Mouse (Mus musculus) 3T3-L1 (cell line): ENCODE measurements at regions not wholly inside any gene's neighbourhood (a gene's known extent, or its start where the extent isn't known, plus 50 kb on each side); places are given as distances from the start of the nearest gene placed in this dataset.
A peak's percentile ranks its signal among the peaks of the same experiment; 100 is the strongest.

Experiments
- DNase-seq: peaks from one replicate; pipeline ENCODE4 v3.0.0-alpha.2; 2015; ENCODE audit warnings: low read depth, low spot score

DNA sequence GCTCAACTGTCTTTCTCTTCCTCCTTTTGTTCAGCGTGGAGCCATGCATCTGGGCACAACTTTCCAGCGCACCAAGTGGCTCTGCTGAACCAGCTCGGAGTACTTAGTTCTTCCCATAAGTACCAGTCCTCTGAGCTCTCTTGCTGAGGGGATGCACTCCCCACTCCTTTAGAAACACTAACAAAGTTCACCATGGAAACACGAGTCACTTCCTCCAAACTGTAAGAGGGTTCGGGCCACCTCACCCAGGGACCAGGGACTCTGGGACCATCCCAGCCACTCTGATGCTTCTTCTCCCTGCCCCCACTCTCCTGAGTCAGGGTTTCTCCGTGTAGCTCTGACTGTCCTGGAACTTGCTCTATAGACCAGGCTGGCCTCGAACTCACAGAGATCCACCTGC lies 107.0 kb upstream of the 1700021F07Rik start:
- no peak for DNase-seq

DNA sequence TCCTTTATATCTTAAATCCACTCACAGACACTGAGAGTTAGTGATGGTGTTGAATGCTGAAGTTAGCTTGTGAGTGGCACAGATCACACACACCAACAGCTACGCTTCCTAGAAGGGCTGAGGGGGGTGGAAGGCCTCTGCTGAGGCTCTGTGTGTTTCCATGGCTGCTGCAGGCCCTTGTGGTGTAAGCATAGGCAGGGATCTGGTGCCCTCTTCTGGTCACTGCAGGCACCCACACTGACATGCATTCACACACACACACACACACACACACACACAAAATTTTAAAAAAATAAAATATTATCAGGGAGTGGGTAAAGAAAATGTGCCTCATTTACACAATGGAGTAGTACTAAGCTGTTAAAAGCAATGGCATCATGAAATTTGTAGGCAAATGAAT lies 105.5 kb upstream of the 1700021F07Rik start:
- peak; percentile 27 for DNase-seq

DNA sequence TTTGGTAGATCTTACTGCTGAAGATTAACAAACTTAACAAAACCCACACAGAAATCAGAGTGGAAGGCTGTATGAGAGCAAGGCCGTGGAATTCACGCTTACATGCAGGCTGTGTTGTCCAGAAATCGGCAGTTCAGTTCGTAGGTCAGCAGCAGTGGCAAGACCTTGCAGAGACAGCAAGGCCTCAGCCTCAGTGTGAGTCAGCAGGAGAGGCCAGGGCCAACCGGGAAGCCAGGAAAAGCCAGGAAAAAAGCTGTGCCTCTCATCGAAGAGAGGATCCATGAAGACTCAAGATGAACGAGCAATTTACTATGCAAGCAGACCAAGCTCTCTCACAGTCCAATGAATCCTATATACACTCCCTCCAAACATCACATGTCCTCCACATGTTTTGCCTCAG lies 103.4 kb upstream of the 1700021F07Rik start:
- no peak for DNase-seq

DNA sequence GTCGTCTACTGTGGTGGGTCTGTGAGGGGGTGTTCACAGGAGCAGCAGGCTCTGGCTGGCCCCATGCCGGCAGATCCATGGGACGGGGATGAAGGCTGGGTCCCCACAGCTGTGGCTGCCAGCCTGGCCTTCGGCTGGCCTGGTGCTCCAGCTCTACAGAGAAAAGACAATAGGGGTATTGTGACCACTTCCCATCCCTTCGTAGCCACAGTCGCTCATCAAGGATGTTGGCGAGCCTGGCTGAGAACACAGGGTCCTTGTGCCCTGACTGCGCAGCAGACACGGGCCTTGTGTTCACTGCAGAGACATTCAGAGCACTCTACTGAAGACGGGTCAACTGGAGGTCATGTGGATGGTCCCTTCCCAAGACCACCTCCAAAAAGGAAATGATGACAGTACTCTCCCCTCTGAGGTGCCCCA lies 102.4 kb upstream of the 1700021F07Rik start:
- no peak for DNase-seq

DNA sequence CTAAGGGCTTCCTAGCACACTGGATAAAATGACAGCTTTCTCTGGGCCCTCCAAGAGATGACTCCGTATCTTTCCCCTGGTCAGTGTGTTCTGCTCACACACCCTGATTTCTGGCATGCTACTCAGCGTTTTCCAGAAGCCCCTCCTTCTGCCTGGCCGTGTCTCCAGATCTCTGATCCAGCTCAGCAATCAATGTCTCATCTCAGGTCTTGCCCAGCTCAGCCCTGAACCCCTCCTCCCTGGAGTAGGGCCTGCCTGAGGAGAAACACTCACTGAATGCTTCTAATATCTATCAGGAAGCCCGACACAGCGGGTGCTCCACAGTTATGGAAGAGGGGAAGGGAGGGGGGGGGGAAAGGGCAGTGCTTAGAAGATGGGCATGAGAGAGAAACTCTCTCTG lies 101.9 kb upstream of the 1700021F07Rik start:
- DNase-seq, result peak; percentile 8

DNA sequence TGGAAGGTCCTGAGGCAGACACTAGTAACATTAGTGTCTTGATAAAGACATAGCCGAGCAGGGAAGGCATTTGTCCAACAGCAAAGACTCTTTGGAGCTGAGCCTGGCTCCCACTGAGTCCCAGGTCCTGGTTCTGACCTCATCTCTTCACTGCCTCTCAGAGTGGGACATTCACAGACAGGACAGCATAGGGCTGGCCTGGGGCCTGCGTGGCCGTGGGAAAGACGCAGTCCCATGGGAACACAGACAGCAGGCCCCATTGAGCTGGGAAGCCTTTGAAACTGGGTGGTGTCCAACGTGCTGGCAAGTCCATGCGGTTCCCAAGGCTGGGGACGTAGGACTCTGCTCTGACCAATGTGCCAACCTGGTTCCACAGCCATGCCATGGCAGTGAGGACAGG lies 97.5 kb upstream of the 1700021F07Rik start:
- DNase-seq, result no peak

DNA sequence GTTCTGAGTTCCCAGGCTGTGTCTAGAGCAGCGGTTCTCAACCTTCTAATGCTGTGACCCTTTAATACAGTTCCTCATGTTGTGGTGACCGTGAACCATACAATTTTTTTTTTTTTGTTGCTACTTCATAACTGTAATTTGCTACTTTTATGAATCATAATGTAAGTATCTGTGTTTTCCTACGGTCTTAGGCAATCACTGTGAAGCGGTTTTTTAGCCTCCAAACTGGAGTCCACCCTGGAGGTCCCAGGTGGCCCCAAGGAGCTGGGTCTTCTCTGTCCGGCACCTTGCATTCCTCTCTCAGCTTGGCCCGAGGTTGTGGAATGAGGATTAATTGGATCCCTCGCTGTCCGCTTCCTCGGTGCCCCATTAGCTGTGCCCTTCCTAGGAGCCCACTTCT lies 96.6 kb upstream of the 1700021F07Rik start:
- DNase-seq, result no peak

DNA sequence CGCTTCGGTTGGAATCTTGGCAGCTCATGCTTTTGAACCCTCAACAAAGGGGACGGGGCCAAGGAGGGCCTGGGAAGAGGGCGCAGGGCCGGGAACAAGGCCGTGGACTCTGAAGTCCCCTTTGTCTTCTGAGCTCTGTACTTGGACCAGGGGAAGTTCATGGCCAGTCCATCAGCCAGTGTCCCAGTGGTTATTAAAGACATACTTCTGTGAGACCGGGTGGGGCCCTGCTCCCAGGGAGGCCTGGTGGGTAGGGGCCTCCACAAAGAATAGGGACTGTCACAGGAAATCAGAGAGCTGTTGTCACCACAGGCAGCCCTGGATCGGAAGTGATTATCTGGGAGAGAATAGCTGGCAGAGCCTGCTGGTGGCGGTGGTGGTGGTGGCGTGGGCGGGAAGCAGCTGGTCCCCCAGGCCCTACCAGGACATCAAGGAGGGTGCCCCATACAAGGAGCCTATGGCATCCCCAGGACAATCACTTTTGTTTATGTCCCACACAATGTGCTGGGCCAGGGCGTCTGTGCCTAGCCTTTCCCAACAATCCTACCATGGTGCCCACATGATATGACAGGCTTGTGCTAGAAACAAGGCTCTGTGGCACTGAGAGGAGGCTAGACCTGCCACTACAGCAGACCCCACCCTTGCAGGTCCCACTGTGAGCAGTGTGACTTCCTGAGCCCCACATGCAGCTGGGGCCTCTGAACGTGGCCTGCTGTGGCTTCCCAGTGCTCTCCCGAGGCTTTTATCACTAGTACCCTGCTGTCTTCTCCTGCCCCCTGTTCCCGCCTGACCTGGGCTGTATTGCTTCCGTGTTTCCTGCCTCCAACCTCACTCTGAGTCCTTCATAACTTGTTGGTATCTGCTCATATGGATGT lies 96.0 kb upstream of the 1700021F07Rik start:
- DNase-seq, result no peak

DNA sequence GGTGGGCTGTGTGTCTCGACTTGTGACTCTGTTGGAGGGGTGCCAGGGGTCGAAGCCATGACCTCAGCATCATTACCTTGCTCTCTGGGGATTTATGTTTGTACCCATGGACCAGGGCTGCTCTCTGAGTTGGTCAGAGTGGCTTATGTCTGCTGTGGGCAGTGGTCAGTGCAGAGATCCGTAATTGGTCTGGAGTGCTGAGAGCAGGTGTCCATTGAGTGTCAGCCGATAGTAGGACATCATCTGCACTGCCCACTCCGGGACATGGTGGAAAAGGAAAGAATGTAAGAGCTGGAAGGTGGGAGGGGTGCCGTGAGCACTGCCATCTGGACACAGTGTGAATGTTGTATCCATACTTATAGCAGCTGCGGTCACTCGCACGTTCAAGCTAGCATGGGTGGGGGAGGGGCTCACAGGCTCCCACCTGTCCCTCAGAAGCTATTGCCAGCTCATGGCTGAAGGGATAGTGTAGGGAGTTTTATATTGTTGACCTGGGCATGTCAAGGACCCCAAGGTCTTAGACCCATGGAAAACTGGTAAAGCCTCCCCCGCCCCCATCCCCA lies 94.4 kb upstream of the 1700021F07Rik start:
- DNase-seq, result no peak

DNA sequence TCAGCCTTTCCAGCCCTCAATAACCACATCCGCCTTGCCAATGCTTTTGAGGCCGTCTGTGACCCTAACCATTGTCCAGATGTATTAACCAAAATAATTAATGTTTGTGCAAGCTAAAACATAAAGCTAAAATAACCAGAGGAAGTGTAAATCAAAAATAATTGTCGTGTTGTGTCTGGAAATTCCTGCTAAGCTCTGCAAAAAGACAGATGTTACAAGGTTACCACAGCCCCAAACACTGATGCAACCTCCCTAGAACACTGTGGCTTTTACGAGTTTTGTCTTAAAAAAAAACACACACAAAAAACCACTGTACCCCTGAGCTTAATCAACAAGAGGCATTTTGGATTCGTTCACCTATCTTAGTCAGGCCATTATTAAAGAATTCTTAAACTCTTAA lies 90.5 kb upstream of the 1700021F07Rik start:
- no peak for DNase-seq

DNA sequence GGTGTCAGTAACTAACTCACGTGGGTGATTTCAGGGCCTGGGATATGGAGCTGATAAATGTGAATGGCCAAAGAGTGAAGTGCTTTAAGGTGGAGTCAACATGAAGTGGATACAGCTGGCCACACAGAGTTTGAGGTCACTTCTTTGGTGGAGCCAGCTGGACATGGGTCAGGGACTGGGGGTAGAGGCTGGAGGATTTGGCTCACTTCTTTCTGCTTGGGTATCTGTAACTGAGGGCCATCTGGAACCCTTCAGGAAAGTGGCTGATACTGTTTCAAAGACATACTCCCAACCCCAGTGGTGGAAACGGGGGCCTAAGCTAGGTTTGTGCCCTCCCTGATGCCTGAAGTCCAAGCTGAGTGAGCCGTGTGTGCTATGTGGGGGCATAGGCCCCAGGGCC lies 90.1 kb upstream of the 1700021F07Rik start:
- peak; percentile 27 for DNase-seq

DNA sequence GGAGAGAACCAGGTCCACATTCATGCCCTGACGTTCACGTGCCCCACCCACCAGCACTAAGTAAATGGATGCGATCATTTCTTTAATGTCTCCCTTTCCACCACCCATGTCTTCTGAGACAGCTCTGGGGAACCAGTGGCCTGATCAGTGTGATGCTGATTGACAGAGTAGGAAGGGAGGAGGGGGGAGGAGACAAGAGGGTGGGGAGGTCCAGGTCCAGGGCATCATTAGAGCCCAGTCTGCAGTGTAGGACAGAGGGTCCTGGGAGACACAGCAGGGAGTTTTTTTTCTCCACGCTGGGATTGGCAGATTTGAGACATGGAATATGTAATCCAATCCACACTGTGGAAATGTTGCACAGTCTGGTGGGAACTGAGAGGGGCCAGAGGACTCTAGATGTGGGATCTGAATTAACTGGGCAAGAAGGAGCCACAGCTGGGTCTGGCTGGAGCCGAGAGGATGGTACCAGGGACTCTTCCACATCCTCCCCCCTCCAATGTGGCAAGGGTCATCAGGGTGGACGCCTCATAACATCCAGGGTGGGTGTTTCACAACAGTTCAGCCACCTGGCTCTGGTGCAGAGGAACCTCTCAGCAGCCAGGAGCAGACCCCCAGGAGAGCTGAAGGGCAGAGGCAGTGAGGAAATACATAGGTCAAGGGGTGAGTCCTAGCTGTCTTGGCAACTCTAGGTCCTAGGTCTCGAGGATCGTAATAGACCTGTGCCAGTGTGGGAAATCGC lies 89.3 kb upstream of the 1700021F07Rik start:
- DNase-seq, result no peak

DNA sequence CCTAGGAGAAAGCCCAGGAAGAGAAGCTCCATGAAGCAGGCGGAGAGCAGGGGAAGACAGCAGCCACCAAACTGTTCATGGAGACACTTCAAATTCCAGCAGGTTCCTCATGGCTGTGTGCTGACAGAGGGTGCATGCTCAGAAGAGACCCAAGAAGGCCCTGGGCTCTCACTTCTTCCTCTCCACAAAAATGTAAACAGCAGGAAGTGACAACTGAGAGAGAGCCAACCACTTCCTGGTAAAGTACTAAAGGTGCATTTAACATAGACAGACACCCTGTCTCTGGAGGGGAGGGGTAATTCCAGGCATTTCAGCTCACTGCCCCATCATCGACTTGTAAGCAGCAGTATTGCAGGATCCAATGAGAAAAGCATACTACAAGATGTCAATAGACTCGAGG lies 85.8 kb upstream of the 1700021F07Rik start:
- no peak for DNase-seq

DNA sequence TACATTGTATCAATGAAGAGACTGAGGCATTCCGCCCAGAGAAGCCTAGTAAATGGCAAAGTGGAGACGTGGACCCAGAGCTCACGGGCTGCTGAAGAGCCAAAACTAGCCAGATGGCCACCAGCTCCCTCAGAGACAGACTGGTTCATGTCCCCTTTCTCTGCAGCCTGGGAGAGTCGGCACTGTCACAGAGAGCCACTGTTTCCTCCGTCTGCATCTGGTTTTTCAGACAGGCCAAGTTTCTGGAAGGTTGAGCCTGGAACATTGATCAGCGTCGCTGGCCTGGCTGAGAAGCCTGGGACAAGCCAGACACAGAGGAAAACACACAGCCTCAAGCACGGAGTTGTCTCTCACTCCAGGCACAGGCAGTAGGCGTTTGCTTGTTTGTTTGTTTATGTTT lies 83.4 kb upstream of the 1700021F07Rik start:
- DNase-seq, result no peak

DNA sequence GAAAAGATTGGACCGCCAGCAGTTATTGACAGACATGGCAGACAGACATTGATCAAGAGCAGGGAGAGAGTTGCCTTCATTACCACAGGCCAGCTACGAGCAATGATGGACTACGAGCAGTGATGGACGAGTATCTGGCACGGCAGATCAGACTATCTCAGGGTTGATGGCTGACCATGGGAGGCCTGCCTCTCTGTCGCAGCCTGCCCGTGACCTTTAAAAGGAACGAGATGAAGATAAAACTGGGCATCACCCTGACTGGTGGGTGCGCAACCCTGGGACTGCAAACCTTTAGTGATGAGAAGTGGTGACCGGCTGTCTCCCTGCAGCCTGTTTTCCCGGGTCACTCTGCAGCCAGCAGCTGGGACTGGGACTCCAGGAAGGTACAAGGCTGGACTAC lies 80.3 kb upstream of the 1700021F07Rik start:
- no peak for DNase-seq

DNA sequence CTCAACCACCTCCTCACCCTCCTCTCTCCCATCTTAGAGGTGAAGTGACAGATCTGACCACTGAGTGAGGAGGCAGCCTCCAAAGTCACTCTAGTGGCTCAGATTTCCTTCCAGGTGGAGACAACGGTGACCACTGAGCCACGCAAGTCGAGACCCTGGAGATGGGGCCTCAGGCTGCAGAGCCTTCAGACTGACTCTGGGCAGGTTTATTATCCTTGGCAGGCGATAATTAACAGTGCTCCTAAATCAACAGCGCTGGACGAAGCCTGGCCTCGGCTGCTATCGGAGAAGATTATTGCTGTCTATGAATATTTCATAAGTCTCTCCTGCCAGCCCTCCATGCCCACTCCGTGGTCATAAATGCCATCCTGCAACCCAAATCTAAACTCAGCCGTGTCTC lies 79.1 kb upstream of the 1700021F07Rik start:
- no peak for DNase-seq

DNA sequence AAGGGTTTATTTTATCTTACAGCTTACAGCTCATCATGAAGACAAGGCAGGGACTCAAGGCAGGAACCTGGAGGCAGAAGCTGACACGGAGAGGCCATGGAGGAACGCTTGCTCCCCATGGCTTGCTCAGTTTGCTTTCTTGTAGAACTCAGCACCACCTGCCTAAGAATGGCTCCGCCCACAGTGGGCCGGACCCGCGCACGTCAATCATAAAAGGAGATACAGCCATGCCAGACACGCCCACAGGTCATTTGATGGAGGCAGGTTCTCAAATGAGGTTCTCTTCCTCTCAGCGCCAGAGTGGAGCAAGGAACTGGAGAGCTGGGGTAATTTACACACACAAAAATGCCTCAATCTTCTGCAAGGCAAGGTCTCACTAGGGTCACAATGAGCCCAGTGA lies 78.0 kb upstream of the 1700021F07Rik start:
- DNase-seq, result no peak

DNA sequence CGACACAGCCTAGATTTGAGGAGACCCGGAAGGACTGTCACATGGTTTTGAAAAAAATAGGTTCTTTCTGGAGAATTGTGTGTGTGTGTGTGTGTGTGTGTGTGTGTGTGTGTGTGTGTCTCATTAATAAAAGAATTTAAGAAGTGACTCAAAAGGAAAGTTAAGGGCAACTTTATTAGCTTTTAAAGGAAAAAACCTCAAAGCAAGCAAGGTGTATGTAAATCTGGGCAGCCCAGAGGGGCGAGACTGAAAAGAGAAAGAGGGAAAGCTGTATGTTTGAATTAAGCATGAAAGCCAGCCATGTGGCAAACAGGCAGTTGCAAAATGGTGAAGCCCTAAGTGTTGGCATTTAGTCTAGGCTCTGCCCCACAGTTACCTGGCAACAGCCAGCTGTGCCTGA lies 77.3 kb upstream of the 1700021F07Rik start:
- no peak for DNase-seq

DNA sequence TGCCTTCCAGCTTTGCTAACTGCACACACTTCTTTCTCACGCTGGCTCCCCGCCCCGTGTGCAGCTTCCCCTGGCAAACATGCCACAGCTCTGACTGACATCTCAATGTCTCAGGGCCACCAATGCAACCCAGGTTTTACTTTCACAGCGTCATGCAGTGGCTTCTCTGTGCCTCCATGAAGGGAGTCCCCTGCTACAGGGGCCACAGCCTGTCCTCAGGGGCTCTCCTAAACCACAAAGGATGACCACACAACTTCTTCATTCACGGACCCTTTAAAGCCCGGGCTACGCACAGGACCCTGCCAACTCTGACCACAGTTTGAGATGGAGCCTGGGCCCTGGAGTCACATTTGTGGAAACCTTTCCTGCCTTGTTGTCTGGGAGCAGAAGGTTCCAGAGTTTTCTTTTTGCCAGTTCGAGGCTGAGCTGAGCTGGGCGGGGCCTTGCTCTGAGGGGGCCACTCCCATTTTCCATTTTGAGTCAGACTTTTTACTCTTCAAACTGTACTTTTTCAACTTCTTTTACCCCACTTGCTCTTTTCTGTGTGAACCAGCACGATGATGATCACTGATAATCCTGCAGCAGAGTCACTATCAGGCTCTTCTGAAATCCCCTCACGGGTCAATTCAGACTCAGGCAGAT lies 73.7 kb upstream of the 1700021F07Rik start:
- DNase-seq, result peak; percentile 27

DNA sequence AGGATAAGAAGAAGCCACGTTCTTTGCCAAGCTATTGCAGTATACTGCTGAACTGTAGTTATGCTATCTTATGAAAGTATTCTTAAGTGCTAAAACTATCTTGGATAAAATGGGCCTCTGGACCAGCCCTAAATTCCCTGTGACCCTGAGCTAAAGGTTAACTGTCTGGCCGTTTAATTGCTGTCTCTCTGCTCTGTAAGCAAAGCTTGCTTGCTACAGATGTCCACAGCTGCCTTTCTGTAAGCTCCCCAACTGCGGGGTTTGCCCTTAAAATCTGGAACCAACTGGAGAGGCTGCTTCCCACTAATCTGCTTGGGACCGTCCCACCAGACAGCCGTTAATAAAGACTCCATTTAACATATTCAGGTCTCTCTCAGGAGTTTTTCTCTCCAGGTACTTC lies 73.2 kb upstream of the 1700021F07Rik start:
- no peak for DNase-seq

DNA sequence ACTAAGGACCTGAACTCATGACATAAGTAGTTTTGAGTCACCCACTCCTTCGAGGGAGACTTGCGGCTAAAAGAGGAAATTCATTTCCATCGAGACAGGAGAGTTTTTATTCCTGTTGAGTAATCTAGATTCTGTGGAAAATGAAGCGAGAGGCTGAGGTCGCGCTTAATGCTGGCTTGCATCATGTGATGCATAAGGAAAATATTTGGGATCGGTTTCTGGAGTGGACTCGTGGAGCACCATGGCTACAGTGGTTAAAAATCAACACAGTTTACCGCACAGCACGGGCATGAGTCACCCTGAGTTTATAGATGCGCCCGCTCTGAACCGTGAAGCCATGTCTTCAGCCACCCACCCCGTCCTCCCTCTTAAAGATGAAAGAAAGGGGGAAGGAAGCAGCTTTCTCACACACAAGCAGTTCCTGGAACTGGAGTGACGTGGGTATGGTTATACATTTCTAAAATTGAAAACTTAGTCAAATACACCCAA lies 70.3 kb upstream of the 1700021F07Rik start:
- DNase-seq, result peak; percentile 96

DNA sequence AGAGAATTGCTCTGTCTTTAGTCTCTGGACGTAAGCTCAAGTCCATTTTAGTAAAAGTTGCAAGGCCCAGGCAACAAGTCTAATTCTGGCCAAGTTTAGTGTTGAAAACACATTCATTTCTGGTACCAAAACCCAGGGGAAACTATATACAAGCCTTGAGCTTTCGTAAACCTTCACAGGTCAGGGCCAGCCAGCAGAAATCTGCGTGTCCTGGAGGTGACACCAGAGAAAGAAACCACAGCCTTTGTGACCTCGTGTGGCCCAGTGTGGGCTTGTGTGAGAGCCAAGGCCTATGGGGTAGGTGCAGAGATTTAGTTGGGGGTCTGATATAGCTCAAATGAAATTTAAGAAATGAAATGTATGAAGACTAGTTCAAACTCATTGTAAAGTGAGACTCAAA lies 69.6 kb upstream of the 1700021F07Rik start:
- no peak for DNase-seq
